Mouse (Mus musculus): ENCODE measurements around the gene Gdf7. TPM values are rescaled to one million over a fixed set of nuclear protein-coding genes. Genes with fewer than 3 reads are reported as not detected.

Gdf7 gene
- polyA plus RNA-seq, 1 experiment = not detected

- no peak for DNase-seq (ENCODE audit: low spot score)
Measured at GRCm38 (mm10) chr12:8327675-8328053, 25.9 kb upstream of the Gdf7 start.

GRCm38 (mm10) chr12:8326825-8327674 lies 25.3 kb upstream of the Gdf7 start:
- DNase-seq (ENCODE audit: low spot score) = peak; percentile 95

GRCm38 (mm10) chr12:8325943-8326522 lies 24.3 kb upstream of the Gdf7 start:
- DNase-seq (ENCODE audit: low spot score) = no peak

- DNase-seq (ENCODE audit: low spot score) = no peak
Measured at GRCm38 (mm10) chr12:8325245-8325942, 23.6 kb upstream of the Gdf7 start.

- DNase-seq (ENCODE audit: low spot score) = no peak
Measured at GRCm38 (mm10) chr12:8324086-8324485, 22.3 kb upstream of the Gdf7 start.

GRCm38 (mm10) chr12:8321506-8321905 lies 19.8 kb upstream of the Gdf7 start:
- no peak for DNase-seq (ENCODE audit: low spot score)

GRCm38 (mm10) chr12:8320084-8320713 lies 18.4 kb upstream of the Gdf7 start:
- DNase-seq (ENCODE audit: low spot score) = peak; percentile 72

GRCm38 (mm10) chr12:8316541-8316940 lies 14.8 kb upstream of the Gdf7 start:
- DNase-seq (ENCODE audit: low spot score) = no peak

GRCm38 (mm10) chr12:8313773-8314172 lies 12.0 kb upstream of the Gdf7 start:
- no peak for DNase-seq (ENCODE audit: low spot score)

GRCm38 (mm10) chr12:8313270-8313771 lies 11.6 kb upstream of the Gdf7 start, which contains the start of gene Hs1bp3:
Gene Hs1bp3, plus strand, starts transcription at chr12:8313432.
- DNase-seq (ENCODE audit: low spot score) = peak; percentile 77

- no peak for DNase-seq (ENCODE audit: low spot score)
Measured at GRCm38 (mm10) chr12:8312266-8312665, 10.5 kb upstream of the Gdf7 start.

- DNase-seq (ENCODE audit: low spot score) = no peak
Measured at GRCm38 (mm10) chr12:8310992-8311391, 9.2 kb upstream of the Gdf7 start.

GRCm38 (mm10) chr12:8306910-8307309 lies 5.2 kb upstream of the Gdf7 start:
- DNase-seq (ENCODE audit: low spot score) = no peak

GRCm38 (mm10) chr12:8306432-8306831 lies 4.7 kb upstream of the Gdf7 start:
- no peak for DNase-seq (ENCODE audit: low spot score)

- DNase-seq (ENCODE audit: low spot score) = no peak
Measured at GRCm38 (mm10) chr12:8305258-8305657, 3.5 kb upstream of the Gdf7 start.

- no peak for DNase-seq (ENCODE audit: low spot score)
Measured at GRCm38 (mm10) chr12:8301011-8301814, 541 bp downstream of the Gdf7 start.

- no peak for DNase-seq (ENCODE audit: low spot score)
Measured at GRCm38 (mm10) chr12:8300521-8300920, 1.2 kb downstream of the Gdf7 start.

GRCm38 (mm10) chr12:8300111-8300480 lies 1.7 kb downstream of the Gdf7 start:
- no peak for DNase-seq (ENCODE audit: low spot score)

GRCm38 (mm10) chr12:8299143-8300110 lies 2.3 kb downstream of the Gdf7 start:
- no peak for DNase-seq (ENCODE audit: low spot score)
